Mouse (Mus musculus) kidney, postnatal 0 days (tissue): ENCODE data around the gene Calr. TPM values are rescaled to one million over a fixed set of nuclear protein-coding genes. Genes with fewer than 3 reads are reported as not detected.

Source experiments
- ATAC-seq: fragments of 200-750 bp; cut with Nextera tagmentation; replicated peaks from 2 replicates; pipeline ENCODE4 v1.8.0; 2017; ENCODE audit warnings: low read depth, moderate number of reproducible peaks, moderate TSS enrichment, moderate library complexity; ENCODE audit not compliant: low FRiP score
- DNase-seq: peaks from one replicate; pipeline ENCODE4 v3.0.0-alpha.2; 2016; ENCODE audit warnings: low spot score
- H3K27ac ChIP-seq: fragments of 300-500 bp; sonication (generic); 2 replicates; pipeline ENCODE4 v1.5.1; 2014; ENCODE audit warnings: mild to moderate bottlenecking
- H3K27me3 ChIP-seq: fragments of 300-500 bp; sonication (generic); 2 replicates; pipeline ENCODE4 v1.6.1; 2014; ENCODE audit warnings: low read length, mixed read lengths; ENCODE audit not compliant: insufficient read depth
- H3K36me3 ChIP-seq: fragments of 300-500 bp; sonication (generic); 2 replicates; pipeline ENCODE4 v1.6.1; 2014; ENCODE audit warnings: low read length, mixed read lengths; ENCODE audit not compliant: insufficient read depth
- H3K4me1 ChIP-seq: fragments of 300-500 bp; sonication (generic); replicated peaks from 2 replicates; pipeline ENCODE4 v1.6.1; 2014; ENCODE audit warnings: antibody characterized with exemption, low read length, mixed read lengths; ENCODE audit not compliant: insufficient read depth
- H3K4me2 ChIP-seq: fragments of 300-500 bp; sonication (generic); 2 replicates; pipeline ENCODE4 v1.6.1; 2014; ENCODE audit warnings: mild to moderate bottlenecking, low read length, moderate library complexity, mixed read lengths
- H3K4me3 ChIP-seq: fragments of 300-500 bp; sonication (generic); replicated peaks from 2 replicates; pipeline ENCODE4 v1.5.1; 2014; ENCODE audit warnings: low read depth, low read length
- H3K9ac ChIP-seq: fragments of 300-500 bp; sonication (generic); 2 replicates; pipeline ENCODE4 v1.6.1; 2014; ENCODE audit warnings: low read depth, low read length
- H3K9me3 ChIP-seq: fragments of 300-500 bp; sonication (generic); replicated peaks from 2 replicates; pipeline ENCODE4 v1.6.1; 2016; ENCODE audit warnings: low read length, inconsistent platforms, mixed read lengths
- CTCF ChIP-seq: IDR thresholded peaks from 2 replicates; pipeline ENCODE4 v1.5.1; 2016; ENCODE audit warnings: antibody characterized with exemption, low read depth, mild to moderate bottlenecking, moderate library complexity
- WGBS: fragments of 180-500 bp; shearing (Covaris S2); extraction: QIAGEN DNeasy Blood & Tissue Kit; methylation state at CpG from one replicate; pipeline ENCODE4 v1.1.7; 2014; 5-methylcytosine and 5-hydroxymethylcytosine counted together
- polyA plus RNA-seq: library from polyadenylated mRNA; unstranded; fragments of >200 nt; fragmentation: Nextera tagmentation; extraction: Ambion mirVana; gene quantifications from 2 replicates; pipeline ENCODE4 v1.2.1, GENCODE M21; 2015

Gene Calr
- polyA plus RNA-seq, 1 experiment from 2014 or later: 644 TPM

DNA sequence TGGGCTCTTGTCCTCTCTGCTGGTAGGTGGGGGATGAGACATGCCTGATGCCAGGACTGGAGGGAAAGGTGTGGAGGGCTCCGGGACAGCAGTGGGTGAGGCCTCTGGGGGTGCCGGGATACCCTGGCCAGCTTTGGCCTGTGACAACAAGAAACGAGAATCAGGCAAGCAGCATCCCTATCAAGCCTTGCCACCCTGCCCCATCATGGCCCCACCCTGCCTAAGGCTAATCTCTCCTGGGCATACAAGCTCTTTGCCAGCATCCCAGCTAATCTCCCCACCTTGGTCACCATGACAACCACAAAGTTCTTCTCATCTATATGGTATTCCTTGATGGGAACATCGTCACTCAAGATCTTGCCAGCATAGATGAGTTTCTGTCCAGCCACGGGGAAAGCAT lies 8.2 kb downstream of the Calr start:
- DNase-seq (no peak), ATAC-seq (no peak)
- Histone ChIP-seq H3K27me3 (no peaks in the 10 kb centered on the region), H3K9me3 (no peaks in the 10 kb centered on the region), H3K27ac (no peak overlapping the region), H3K36me3 (peaks cover 64% of the 10 kb centered on the region), H3K4me2 (no peak overlapping the region), H3K4me3 (no peak overlapping the region), H3K4me1 (no peaks in the 10 kb centered on the region; the same call in 1 of the 2 replicates), H3K9ac (no peak overlapping the region)
- no peak for TF ChIP-seq CTCF
- WGBS: 82% methylated on average over 5 of the region's 5 CpGs

DNA sequence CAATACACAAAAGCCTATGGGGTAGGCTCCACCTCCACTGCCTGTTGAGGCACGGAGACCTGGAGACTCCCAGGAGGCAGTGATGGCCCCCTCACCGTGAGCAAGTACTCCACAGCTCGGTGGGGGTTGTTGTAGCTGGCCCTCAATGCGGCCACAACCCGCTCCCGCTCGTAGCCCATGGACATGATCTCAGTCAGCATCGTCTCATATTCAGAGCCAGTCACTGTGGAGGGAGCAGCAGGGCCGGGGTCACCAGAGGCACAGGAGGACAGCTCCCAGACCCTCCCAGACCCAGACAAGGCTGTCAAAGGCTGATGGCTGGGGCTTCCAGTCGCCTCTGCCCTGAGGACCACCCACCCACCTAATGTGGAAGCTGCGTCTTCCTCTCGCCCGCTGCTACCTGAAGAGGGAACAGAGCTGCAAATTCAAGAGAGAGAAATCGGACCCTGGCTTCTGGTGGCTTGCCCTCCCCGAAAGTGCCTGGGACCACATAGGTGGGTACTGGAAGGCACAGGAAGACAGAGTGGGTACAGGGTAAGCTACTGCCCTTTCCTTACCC lies 8.7 kb downstream of the Calr start:
- Histone ChIP-seq H3K27me3 (no peaks in the 10 kb centered on the region), H3K27ac (no peak overlapping the region), H3K36me3 (peaks cover 59% of the 10 kb centered on the region), H3K9me3 (no peaks in the 10 kb centered on the region), H3K4me1 (no peaks in the 10 kb centered on the region; the same call in 1 of the 2 replicates), H3K4me3 (no peak overlapping the region), H3K4me2 (no peak overlapping the region), H3K9ac (no peak overlapping the region)
- 64% methylated on average over 15 of the region's 15 CpGs for WGBS
- no peak for ATAC-seq
- no peak for DNase-seq
- TF ChIP-seq CTCF: no peak

DNA sequence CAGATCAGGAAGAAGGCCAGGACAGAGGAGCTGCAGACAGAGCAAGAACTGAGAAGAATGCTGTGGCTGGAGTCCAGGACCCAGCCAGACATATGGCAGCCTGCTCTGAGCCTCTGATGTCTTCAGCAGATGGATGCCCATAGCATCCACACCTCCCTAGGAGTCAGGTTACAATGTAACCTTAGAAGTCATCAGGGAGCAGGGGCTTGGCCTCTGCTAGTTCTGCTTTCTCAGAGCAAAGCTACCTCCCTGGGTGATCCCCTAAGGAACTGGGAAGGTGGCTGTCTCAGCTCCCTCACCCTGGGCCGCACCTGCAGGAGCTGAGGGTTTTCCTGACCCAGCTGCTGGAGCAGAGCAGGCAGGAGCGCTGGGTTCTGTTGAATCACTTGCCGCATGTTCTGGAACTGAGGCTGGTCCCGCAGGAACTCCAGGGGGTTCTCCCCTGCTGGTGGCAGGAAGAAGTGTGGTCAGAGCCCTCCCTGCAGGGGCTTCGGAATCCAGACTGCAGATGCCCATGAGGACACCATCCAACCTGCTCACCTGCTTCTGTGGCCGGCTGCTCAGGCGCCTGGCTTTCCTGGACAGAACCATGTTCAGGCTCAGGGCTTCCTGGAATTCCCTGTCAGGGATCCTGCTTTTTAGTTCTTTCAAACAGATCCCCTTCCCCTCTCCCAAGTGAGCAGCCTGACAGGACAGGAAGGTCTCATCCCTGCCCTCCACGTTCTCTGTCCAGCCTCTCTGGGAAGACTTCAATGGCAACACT lies 9.4 kb downstream of the Calr start:
- H3K27ac ChIP-seq: no peak overlapping the region
- no peak for TF ChIP-seq CTCF
- no peaks in the 10 kb centered on the region; the same call in 1 of the 2 replicates for H3K4me1 ChIP-seq
- H3K4me2 ChIP-seq: no peak overlapping the region
- H3K27me3 ChIP-seq: no peaks in the 10 kb centered on the region
- ATAC-seq (no peak; the same call in 1 of the 2 replicates), DNase-seq (peak; percentile 73)
- H3K36me3 ChIP-seq: peaks cover 52% of the 10 kb centered on the region
- no peaks in the 10 kb centered on the region for H3K9me3 ChIP-seq
- H3K4me3 ChIP-seq: no peak overlapping the region
- H3K9ac ChIP-seq: no peak overlapping the region
- 31% methylated on average over 8 of the region's 8 CpGs for WGBS

DNA sequence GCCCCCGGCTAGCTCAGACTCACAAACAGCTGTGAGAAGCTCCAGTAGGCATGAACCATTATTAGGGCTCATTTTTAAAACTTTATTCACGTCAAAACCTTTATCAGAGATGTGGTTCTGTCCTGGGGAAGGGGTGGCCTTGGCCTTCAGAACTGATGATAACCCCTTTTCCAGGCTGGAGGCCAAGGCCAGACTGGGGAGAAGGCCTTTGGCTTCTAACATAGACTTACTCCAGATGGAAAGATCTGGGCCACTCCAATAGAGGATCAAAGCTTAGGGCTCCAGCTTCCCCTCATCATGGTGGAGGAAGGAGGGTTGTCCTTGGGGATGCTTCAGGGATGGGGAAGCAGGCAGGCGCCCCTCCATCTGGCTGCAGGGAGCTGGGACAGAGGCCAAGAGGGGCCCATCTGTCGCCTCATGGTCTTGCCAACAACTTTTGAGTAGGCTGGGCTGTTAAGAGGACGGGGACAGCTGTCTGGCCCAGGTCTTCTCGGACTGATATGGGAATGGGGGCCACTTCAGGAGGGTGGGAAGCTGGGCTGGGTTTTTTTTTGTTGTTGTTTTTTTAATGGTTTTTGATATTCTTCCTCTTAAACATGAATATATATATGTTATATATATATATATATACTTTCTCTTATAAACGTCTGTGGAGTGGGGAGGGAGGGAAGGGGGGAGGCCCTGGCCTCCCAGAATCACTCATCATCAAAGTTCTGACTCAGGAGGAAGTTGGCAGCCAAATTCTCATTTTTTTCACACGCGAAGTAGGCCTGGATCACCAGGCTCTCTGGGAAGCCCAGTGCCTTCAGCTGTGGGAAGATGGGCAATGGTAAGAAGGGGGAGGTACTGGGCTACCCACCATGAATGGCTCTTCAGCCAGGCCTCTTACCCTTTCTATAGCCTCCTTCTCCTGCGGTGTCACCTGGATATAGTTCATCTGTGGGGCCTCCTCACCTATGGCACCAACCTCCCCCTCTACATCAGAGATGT lies 11.6 kb downstream of the Calr start:
- H3K4me2 ChIP-seq: no peak overlapping the region
- H3K4me3 ChIP-seq: no peak overlapping the region
- ATAC-seq (no peak), DNase-seq (no peak)
- H3K4me1 ChIP-seq: no peaks in the 10 kb centered on the region; the same call in 1 of the 2 replicates
- peaks cover 44% of the 10 kb centered on the region for H3K36me3 ChIP-seq
- WGBS: 67% methylated on average over 10 of the region's 10 CpGs
- no peak for TF ChIP-seq CTCF
- no peak overlapping the region for H3K27ac ChIP-seq
- H3K27me3 ChIP-seq: no peaks in the 10 kb centered on the region
- H3K9me3 ChIP-seq: no peaks in the 10 kb centered on the region
- H3K9ac ChIP-seq: no peak overlapping the region

DNA sequence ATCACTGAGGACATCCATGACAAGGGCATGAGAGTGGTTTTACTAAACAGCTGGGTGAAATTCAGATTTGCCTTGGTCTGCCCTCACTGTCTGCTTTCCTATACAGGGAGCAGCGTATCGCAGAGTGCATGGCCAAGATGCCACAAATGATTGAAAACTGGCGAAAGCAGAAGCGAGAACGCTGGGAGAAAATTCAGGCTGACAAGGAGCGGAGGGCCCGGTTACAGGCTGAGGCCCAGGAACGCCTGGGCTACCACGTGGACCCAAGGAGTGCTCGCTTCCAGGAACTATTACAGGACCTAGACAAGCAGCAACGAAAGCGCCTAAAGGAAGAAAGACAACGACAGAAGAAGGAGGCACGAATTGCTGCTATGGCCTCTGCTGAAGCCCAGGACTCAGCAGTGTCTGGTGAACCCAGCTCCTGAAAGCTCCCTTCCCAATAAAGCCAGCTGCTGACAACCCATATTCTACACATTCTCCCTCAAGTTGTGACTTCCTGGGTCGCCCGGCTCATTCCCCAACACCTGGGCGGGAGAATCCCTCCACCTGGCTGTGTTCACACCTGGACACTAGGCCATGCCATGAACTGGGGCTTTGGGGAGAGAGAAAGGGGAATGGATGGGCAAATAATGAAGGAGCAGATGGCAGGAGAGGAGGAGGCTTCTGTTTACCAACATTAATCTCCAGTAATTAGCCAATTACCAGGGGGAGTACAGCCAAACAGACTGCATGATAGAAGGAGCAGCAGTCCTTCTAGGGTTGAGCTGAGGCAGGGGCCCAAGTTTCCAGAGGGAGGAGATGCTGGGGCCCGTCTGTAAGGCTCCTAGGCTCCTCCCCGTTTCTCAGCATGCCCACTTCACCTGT lies 12.5 kb downstream of the Calr start:
- Histone ChIP-seq H3K27ac (no peak overlapping the region), H3K4me1 (no peaks in the 10 kb centered on the region; the same call in 1 of the 2 replicates), H3K4me2 (no peak overlapping the region), H3K9me3 (no peaks in the 10 kb centered on the region), H3K4me3 (no peak overlapping the region), H3K9ac (no peak overlapping the region), H3K27me3 (no peaks in the 10 kb centered on the region), H3K36me3 (peaks cover 44% of the 10 kb centered on the region)
- no peak for TF ChIP-seq CTCF
- 86% methylated on average over 19 of the region's 19 CpGs for WGBS
- ATAC-seq (no peak), DNase-seq (no peak)
